Mouse (Mus musculus): ENCODE data around the gene Tas2r140.

The Tas2r140 gene

DNA sequence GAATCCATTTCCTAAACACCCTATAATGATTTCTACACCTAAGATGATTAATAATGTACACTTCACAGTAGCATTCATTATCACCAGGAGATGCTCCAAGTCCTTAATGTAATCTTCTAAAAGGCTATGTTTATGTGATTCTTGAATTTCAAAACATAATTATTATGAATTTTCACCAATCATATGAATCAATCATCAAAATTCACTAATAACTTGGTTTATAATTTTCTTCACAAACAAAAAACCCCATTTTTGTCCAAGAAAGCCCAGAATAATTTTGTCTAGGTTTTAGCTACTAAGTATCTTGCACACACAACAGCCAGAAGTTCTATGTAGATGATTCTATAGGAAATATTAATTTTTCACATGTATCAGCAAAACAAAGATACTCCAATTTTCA is at the start of gene Tas2r140:
Gene Tas2r140 (minus strand): TSS at position 101 of the 400 bp plus-strand sequence.
- CTCF ChIA-PET, result no interaction called here

DNA sequence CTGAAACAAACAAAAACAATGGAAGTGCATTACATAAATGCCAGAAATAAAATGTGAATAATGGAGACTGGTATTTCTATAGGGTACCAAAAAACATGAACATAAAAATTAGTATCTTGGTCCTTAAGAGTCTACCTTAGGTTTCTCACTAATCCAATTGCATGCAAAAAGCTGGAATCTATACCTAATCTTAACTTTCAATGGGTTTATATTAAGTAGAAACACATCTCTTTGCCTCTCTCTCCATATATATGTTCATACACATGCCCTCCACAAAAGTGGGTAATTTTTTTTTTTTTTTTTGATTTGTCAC is 48.9 kb upstream of the Tas2r140 start, which contains the start of gene Smim10l1:
Gene Smim10l1 (plus strand): TSS at position 301 of the 313 bp plus-strand sequence.
- CTCF ChIA-PET, result no interaction called here

DNA sequence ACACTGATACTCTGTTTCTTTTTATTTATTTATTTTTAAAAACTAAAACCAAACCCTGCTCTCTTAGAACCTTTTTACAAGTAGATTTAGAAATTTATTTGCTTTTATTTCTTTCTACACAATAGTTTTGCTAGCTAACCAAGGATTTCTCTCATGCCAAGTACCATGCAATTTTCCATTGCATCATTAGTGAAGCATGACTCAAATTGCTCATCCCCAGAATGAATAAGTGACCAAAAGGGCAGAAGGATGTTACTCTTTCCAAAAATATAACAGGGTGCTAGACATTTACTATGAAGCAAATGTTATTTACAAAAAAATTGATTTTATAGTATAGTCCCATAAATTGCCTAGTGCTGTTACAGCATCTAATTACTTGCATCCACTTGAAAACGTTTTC is 46.8 kb upstream of the Tas2r140 start:
- CTCF ChIA-PET, result no interaction called here

GRCm38 (mm10) chr6:133092226-133092625 is 36.6 kb upstream of the Tas2r140 start:
- CTCF ChIA-PET, result no interaction called here

DNA sequence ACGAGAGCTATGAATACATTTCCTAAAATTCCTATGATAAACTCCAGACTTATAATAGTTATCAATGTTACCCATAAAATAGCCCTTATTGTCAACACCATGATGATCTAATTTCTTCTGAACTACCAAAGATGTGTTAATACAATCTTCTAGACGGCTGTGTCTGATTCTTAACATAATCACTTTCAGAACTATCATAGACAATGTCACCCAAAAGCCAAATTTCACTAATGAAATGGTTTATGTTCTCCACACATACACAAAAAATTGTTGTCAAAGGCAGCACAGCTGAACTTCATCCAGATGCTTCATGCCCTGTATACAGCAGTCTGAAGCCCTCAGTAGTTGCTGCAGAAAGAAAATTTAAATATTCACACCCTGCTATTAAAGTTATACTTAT is 18.6 kb downstream of the Tas2r140 start, which contains the start of gene Tas2r103:
Gene Tas2r103 (minus strand): TSS at position 101 of the 400 bp plus-strand sequence.
- CTCF ChIA-PET, result interaction anchor here (0.7 kb wide), 1 partner anchor 16 kb away, joined by 3 read pairs; no protein-coding TSS in a partner anchor
